7 mouse cellular contexts compared by ENCODE assay signal in the genomic region with DNA sequence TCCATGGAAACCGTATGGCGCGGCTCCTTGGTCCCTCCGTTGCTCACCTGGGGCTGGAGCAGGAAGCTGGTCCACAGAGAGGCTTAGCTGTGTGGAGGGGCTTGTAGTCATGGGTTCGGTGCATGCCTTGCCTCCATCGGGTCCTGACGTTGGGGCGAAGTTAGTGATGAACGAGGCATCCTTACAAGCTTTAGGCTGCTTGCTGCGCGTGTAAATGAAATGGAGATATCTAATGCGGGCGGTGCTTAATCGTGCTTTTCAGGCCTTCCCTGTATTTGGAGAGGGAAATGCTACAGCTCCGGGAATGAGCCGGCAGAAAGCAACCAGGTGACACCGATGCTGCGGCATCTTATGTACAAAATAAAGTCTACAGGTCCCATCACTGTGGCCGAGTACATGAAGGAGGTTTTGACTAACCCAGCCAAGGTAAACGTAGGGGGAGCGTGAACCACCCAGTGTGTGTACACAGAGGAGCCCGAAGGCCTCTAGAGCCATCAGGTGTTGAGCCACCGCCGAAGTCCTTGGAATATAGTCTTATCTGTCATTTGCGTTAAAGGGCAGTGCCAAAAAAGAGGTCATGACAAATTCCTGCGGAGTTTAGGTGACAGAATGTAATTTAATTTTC. TPM values are rescaled to one million over a fixed set of nuclear protein-coding genes. Genes with fewer than 3 reads are reported as not detected.
DNase-seq lines count a peak whose midpoint lies in the region; ATAC-seq and TF ChIP-seq lines count a peak whose summit lies in the region.

No protein-coding gene starts in this region.

- H3K4me1 ChIP-seq in liver, adult 2 months (ENCODE audit: control insufficient read depth, insufficient read depth, low read length) = peaks cover 2% of the 10 kb centered on the region
- peaks cover 19% of the 10 kb centered on the region for H3K4me1 ChIP-seq in embryonic facial prominence, embryonic 13.5 days
- H3K4me1 ChIP-seq in hindbrain, embryonic 15.5 days (replicated peaks) = peaks cover 35% of the 10 kb centered on the region
- H3K4me1 ChIP-seq in midbrain, embryonic 16.5 days (ENCODE audit: control insufficient read depth, insufficient read depth, low read length) = peaks cover 30% of the 10 kb centered on the region

- ATAC-seq in embryonic facial prominence, embryonic 13.5 days (ENCODE audit: insufficient number of reproducible peaks, insufficient read depth, low FRiP score, low TSS enrichment, low read depth) = no peak
- ATAC-seq in hindbrain, embryonic 15.5 days (ENCODE audit: low FRiP score, low read depth) = peak; percentile 43
- ATAC-seq in midbrain, embryonic 16.5 days = peak; percentile 60

- TF ChIP-seq POLR2A in liver, adult 2 months (IDR thresholded peaks at IDR 0.05; ENCODE audit: extremely low read depth, insufficient read depth, low read length) = no peak

- peak overlapping the region; percentile 48 for H3K9ac ChIP-seq in liver, adult 2 months (ENCODE audit: low read depth, low read length)
- H3K9ac ChIP-seq in embryonic facial prominence, embryonic 13.5 days = peak overlapping the region; percentile 85
- peak overlapping the region; percentile 72 for H3K9ac ChIP-seq in hindbrain, embryonic 15.5 days
- peak overlapping the region; percentile 87 for H3K9ac ChIP-seq in midbrain, embryonic 16.5 days (ENCODE audit: low read depth, low read length)

- peaks cover 20% of the 10 kb centered on the region for H3K36me3 ChIP-seq in liver, adult 2 months (ENCODE audit: control insufficient read depth, insufficient read depth, low read length)
- peaks cover 46% of the 10 kb centered on the region for H3K36me3 ChIP-seq in embryonic facial prominence, embryonic 13.5 days
- peaks cover 40% of the 10 kb centered on the region for H3K36me3 ChIP-seq in hindbrain, embryonic 15.5 days
- peaks cover 16% of the 10 kb centered on the region for H3K36me3 ChIP-seq in midbrain, embryonic 16.5 days (ENCODE audit: control insufficient read depth, insufficient read depth, low read length)

- no peaks in the 10 kb centered on the region for H3K9me3 ChIP-seq in embryonic facial prominence, embryonic 13.5 days
- H3K9me3 ChIP-seq in hindbrain, embryonic 15.5 days = no peaks in the 10 kb centered on the region
- H3K9me3 ChIP-seq in midbrain, embryonic 16.5 days (replicated peaks; ENCODE audit: control insufficient read depth, low read length, poor library complexity, severe bottlenecking) = no peaks in the 10 kb centered on the region

- TF ChIP-seq CTCF in liver, adult 2 months (IDR thresholded peaks at IDR 0.05; ENCODE audit: low read depth, low read length) = no peak

- H3K27me3 ChIP-seq in liver, adult 2 months (ENCODE audit: control insufficient read depth, insufficient read depth, low read length) = no peaks in the 10 kb centered on the region
- no peaks in the 10 kb centered on the region for H3K27me3 ChIP-seq in embryonic facial prominence, embryonic 13.5 days
- no peaks in the 10 kb centered on the region for H3K27me3 ChIP-seq in hindbrain, embryonic 15.5 days
- H3K27me3 ChIP-seq in midbrain, embryonic 16.5 days (ENCODE audit: control insufficient read depth, insufficient read depth, low read depth, low read length) = no peaks in the 10 kb centered on the region

- 4% methylated on average over 26 of the region's 26 CpGs for WGBS in liver, adult 2 months
- WGBS in embryonic facial prominence, embryonic 13.5 days = 8% methylated on average over 26 of the region's 26 CpGs
- whole genome bisulfite sequencing in hindbrain, embryonic 15.5 days = 7% methylated on average over 26 of the region's 26 CpGs
- 8% methylated on average over 26 of the region's 26 CpGs for WGBS in midbrain, embryonic 16.5 days

- DNase-seq in liver, adult 2 months (ENCODE audit: extremely low read depth, low read depth, low spot score) = no peak
- no peak for DNase-seq in liver
- DNase-seq in embryo, embryonic 9.5 days (ENCODE audit: extremely low spot score) = no peak
- no peak for DNase-seq in urinary bladder, postnatal 36 days (ENCODE audit: low spot score in 2 of 2)

- H3K4me3 ChIP-seq in liver, adult 2 months (ENCODE audit: insufficient read depth, low read depth, low read length) = peak overlapping the region; percentile 85
- H3K4me3 ChIP-seq in embryonic facial prominence, embryonic 13.5 days = peak overlapping the region; percentile 93
- peak overlapping the region; percentile 85 for H3K4me3 ChIP-seq in hindbrain, embryonic 15.5 days
- peak overlapping the region; percentile 90 for H3K4me3 ChIP-seq in midbrain, embryonic 16.5 days (ENCODE audit: low read depth, low read length)

- H3K27ac ChIP-seq in liver, adult 2 months (replicated peaks; ENCODE audit: insufficient read depth, low read depth, low read length) = no peak overlapping the region
- H3K27ac ChIP-seq in embryonic facial prominence, embryonic 13.5 days = 0 out of 2 replicates have a peak overlapping the region, but pooled peaks have one; percentile 39
- H3K27ac ChIP-seq in hindbrain, embryonic 15.5 days (replicated peaks) = peak overlapping the region; percentile 66
- H3K27ac ChIP-seq in midbrain, embryonic 16.5 days (ENCODE audit: low read length) = peak overlapping the region; percentile 80

- H3K79me2 ChIP-seq in liver, adult 2 months (ENCODE audit: control insufficient read depth, insufficient read depth, low read length) = peaks cover 9% of the 10 kb centered on the region; the same call in 1 of the 2 replicates

- peak overlapping the region; percentile 81 for H3K4me2 ChIP-seq in embryonic facial prominence, embryonic 13.5 days
- H3K4me2 ChIP-seq in hindbrain, embryonic 15.5 days = peak overlapping the region; percentile 78
- H3K4me2 ChIP-seq in midbrain, embryonic 16.5 days (ENCODE audit: low read length) = peak overlapping the region; percentile 82

RNA-seq across cellular contexts. Expression of gene Ndufaf7, which starts 0.4 kb away (rescaled TPM):
- 14.6 and 17.3 TPM in 2 replicates for total RNA-seq in liver, adult 2 months (2014; rRNA removed)
- polyA plus RNA-seq in liver, adult 2 months (2012; rRNA removed) = 5.5 and 5.7 TPM in 2 replicates
- polyA plus RNA-seq in embryonic facial prominence, embryonic 13.5 days (2015; fragmentation: Nextera tagmentation; extraction: Ambion mirVana) = 60.5 and 65.5 TPM in 2 replicates
- polyA plus RNA-seq in hindbrain, embryonic 15.5 days (2015; fragmentation: Nextera tagmentation; extraction: Ambion mirVana) = 58.8 and 62.1 TPM in 2 replicates
- polyA plus RNA-seq in midbrain, embryonic 16.5 days (2015; fragmentation: Nextera tagmentation; extraction: Ambion mirVana) = 66.3 and 68.0 TPM in 2 replicates

RNA-seq across cellular contexts. Expression of gene Cebpz, which starts 0.5 kb away (rescaled TPM):
- 17.7 and 19.0 TPM in 2 replicates for total RNA-seq in liver, adult 2 months (2014; rRNA removed)
- 3.2 and 4.4 TPM in 2 replicates for polyA plus RNA-seq in liver, adult 2 months (2012; rRNA removed)
- polyA plus RNA-seq in embryonic facial prominence, embryonic 13.5 days (2015; fragmentation: Nextera tagmentation; extraction: Ambion mirVana) = 75.3 and 78.3 TPM in 2 replicates
- polyA plus RNA-seq in hindbrain, embryonic 15.5 days (2015; fragmentation: Nextera tagmentation; extraction: Ambion mirVana) = 38.6 and 42.6 TPM in 2 replicates
- polyA plus RNA-seq in midbrain, embryonic 16.5 days (2015; fragmentation: Nextera tagmentation; extraction: Ambion mirVana) = 38.0 and 45.8 TPM in 2 replicates

RNA-seq across cellular contexts. Expression of gene Cebpzos, which starts 21.0 kb away (rescaled TPM):
- total RNA-seq in liver, adult 2 months (2014; rRNA removed) = 18.4 and 29.2 TPM in 2 replicates
- 9.6 and 11.0 TPM in 2 replicates for polyA plus RNA-seq in liver, adult 2 months (2012; rRNA removed)
- polyA plus RNA-seq in embryonic facial prominence, embryonic 13.5 days (2015; fragmentation: Nextera tagmentation; extraction: Ambion mirVana) = 119 and 125 TPM in 2 replicates
- polyA plus RNA-seq in hindbrain, embryonic 15.5 days (2015; fragmentation: Nextera tagmentation; extraction: Ambion mirVana) = 103 and 113 TPM in 2 replicates
- 105 and 113 TPM in 2 replicates for polyA plus RNA-seq in midbrain, embryonic 16.5 days (2015; fragmentation: Nextera tagmentation; extraction: Ambion mirVana)

RNA-seq across cellular contexts. Expression of gene Sult6b1, which starts 30.5 kb away (rescaled TPM):
- not detected in 2 replicates for total RNA-seq in liver, adult 2 months (2014; rRNA removed)
- polyA plus RNA-seq in liver, adult 2 months (2012; rRNA removed) = not detected in 2 replicates
- 0.10 and 0.22 TPM in 2 replicates for polyA plus RNA-seq in embryonic facial prominence, embryonic 13.5 days (2015; fragmentation: Nextera tagmentation; extraction: Ambion mirVana)
- polyA plus RNA-seq in hindbrain, embryonic 15.5 days (2015; fragmentation: Nextera tagmentation; extraction: Ambion mirVana) = 0.27 TPM in 1 of 2 replicates, not detected in the other
- polyA plus RNA-seq in midbrain, embryonic 16.5 days (2015; fragmentation: Nextera tagmentation; extraction: Ambion mirVana) = 0.16 and 0.27 TPM in 2 replicates

RNA-seq across cellular contexts. Expression of gene Eif2ak2, which starts 55.0 kb away (rescaled TPM):
- 11.1 and 15.3 TPM in 2 replicates for total RNA-seq in liver, adult 2 months (2014; rRNA removed)
- 2.3 and 2.5 TPM in 2 replicates for polyA plus RNA-seq in liver, adult 2 months (2012; rRNA removed)
- 15.4 and 16.2 TPM in 2 replicates for polyA plus RNA-seq in embryonic facial prominence, embryonic 13.5 days (2015; fragmentation: Nextera tagmentation; extraction: Ambion mirVana)
- 4.2 and 6.1 TPM in 2 replicates for polyA plus RNA-seq in hindbrain, embryonic 15.5 days (2015; fragmentation: Nextera tagmentation; extraction: Ambion mirVana)
- 2.0 and 2.4 TPM in 2 replicates for polyA plus RNA-seq in midbrain, embryonic 16.5 days (2015; fragmentation: Nextera tagmentation; extraction: Ambion mirVana)
